Mouse (Mus musculus) testis, adult 2 months (tissue): ENCODE measurements at regions not wholly inside any gene's neighbourhood (a gene's known extent, or its start where the extent isn't known, plus 50 kb on each side); places are given as distances from the start of the nearest gene placed in this dataset.

Experiments used
- CTCF ChIP-seq: fragments of 200-500 bp; IDR thresholded peaks from 2 replicates; pipeline ENCODE4 v1.5.1; 2012; ENCODE audit warnings: low read depth, mild to moderate bottlenecking, inconsistent platforms, low read length, moderate library complexity; ENCODE audit not compliant: control insufficient read depth, insufficient read depth, insufficient replicate concordance
- POLR2A ChIP-seq: fragments of 200-500 bp; IDR thresholded peaks from 2 replicates; pipeline ENCODE4 v1.6.1; 2012; ENCODE audit warnings: low read depth, mild to moderate bottlenecking, inconsistent platforms, low read length, moderate library complexity; ENCODE audit not compliant: control insufficient read depth

DNA sequence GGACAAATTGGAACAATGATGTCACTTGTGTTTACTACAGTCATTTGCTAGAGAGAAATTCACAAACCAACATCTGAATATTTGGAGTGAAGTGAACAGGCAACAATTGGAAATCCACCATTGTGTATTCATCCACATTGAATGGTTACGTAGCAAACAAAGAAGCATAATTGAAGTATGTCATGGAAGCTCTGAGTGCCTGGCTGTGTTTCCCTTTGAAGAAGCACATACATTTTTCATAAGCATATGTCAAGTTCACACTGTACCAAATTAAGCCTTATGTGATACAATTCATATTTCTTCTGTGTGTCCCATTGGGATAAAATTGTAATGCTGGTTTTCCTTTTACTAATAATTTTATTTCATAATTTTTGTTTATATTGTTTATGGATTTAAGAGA lies 459.0 kb downstream of the Epha3 start:
- TF ChIP-seq CTCF (no peak), POLR2A (no peak)
